Mouse (Mus musculus) regulatory T cell (primary cell): Measurements from ENCODE around the gene Gli2.

Experiments
- in situ Hi-C: fragments of 300-600 bp; cut with MboI, MseI; formaldehyde crosslinking; loops from one replicate; pipeline ENCODE4 v1.15.1; 2025; ENCODE audit warnings: high pct_unique_total_duplicates

The Gli2 gene

GRCm38 (mm10) chr1:118903742-118904141 is 149.7 kb downstream of the Gli2 start:
- in situ Hi-C loops: no loop called here

GRCm38 (mm10) chr1:118901868-118902586 is 151.4 kb downstream of the Gli2 start:
- in situ Hi-C loops: no loop called here

- in situ Hi-C loops: no loop called here
Observed at GRCm38 (mm10) chr1:118898351-118898750, 155.1 kb downstream of the Gli2 start.

- in situ Hi-C loops: no loop called here
Observed at GRCm38 (mm10) chr1:118895026-118895762, 158.2 kb downstream of the Gli2 start.

GRCm38 (mm10) chr1:118891395-118891794 is 162.0 kb downstream of the Gli2 start:
- in situ Hi-C loops: no loop called here

- in situ Hi-C loops: no loop called here
Observed at GRCm38 (mm10) chr1:118890125-118890875, 163.1 kb downstream of the Gli2 start.

GRCm38 (mm10) chr1:118880781-118881247 is 172.6 kb downstream of the Gli2 start:
- in situ Hi-C loops: no loop called here

GRCm38 (mm10) chr1:118878291-118878690 is 175.1 kb downstream of the Gli2 start:
- in situ Hi-C loops: no loop called here

GRCm38 (mm10) chr1:118875227-118875626 is 178.2 kb downstream of the Gli2 start:
- in situ Hi-C loops: no loop called here

GRCm38 (mm10) chr1:118873559-118873958 is 179.9 kb downstream of the Gli2 start:
- in situ Hi-C loops: no loop called here

GRCm38 (mm10) chr1:118864735-118865134 is 188.7 kb downstream of the Gli2 start:
- in situ Hi-C loops: no loop called here

- in situ Hi-C loops: no loop called here
Observed at GRCm38 (mm10) chr1:118864031-118864430, 189.4 kb downstream of the Gli2 start.

GRCm38 (mm10) chr1:118858101-118858500 is 195.3 kb downstream of the Gli2 start:
- in situ Hi-C loops: no loop called here

GRCm38 (mm10) chr1:118830658-118831057 is 222.8 kb downstream of the Gli2 start:
- in situ Hi-C loops: no loop called here

- in situ Hi-C loops: no loop called here
Observed at GRCm38 (mm10) chr1:118826614-118827013, 226.8 kb downstream of the Gli2 start.

- in situ Hi-C loops: no loop called here
Observed at GRCm38 (mm10) chr1:118825467-118826219, 227.8 kb downstream of the Gli2 start.

GRCm38 (mm10) chr1:118825035-118825434 is 228.4 kb downstream of the Gli2 start:
- in situ Hi-C loops: no loop called here

- in situ Hi-C loops: no loop called here
Observed at GRCm38 (mm10) chr1:118822258-118822657, 231.2 kb downstream of the Gli2 start.

- in situ Hi-C loops: no loop called here
Observed at GRCm38 (mm10) chr1:118815015-118815414, 238.4 kb downstream of the Gli2 start.

GRCm38 (mm10) chr1:118810336-118810735 is 243.1 kb downstream of the Gli2 start:
- in situ Hi-C loops: no loop called here

- in situ Hi-C loops: no loop called here
Observed at GRCm38 (mm10) chr1:118806727-118807126, 246.7 kb downstream of the Gli2 start.
